Mouse (Mus musculus) forebrain, embryonic 10.5 days (tissue): Measurements from ENCODE around the gene Fn3krp. TPM values are rescaled to one million over a fixed set of nuclear protein-coding genes. Genes with fewer than 3 reads are reported as not detected.
A peak's percentile ranks its signal among the peaks of the same experiment; 100 is the strongest.

Experiments used
- DNase-seq: peaks from one replicate; pipeline ENCODE4 v3.0.0-alpha.2; 2017; ENCODE audit warnings: low spot score; ENCODE audit errors: extremely low spot score
- H3K27ac ChIP-seq: fragments of 300-500 bp; sonication (generic); 2 replicates; pipeline ENCODE4 v1.5.1; 2016; ENCODE audit warnings: mild to moderate bottlenecking
- H3K27me3 ChIP-seq: fragments of 300-500 bp; sonication (generic); 2 replicates; pipeline ENCODE4 v1.6.1; 2016; ENCODE audit warnings: mild to moderate bottlenecking; ENCODE audit not compliant: poor library complexity, severe bottlenecking
- H3K36me3 ChIP-seq: fragments of 300-500 bp; sonication (generic); replicated peaks from 2 replicates; pipeline ENCODE4 v1.6.1; 2016; ENCODE audit warnings: mild to moderate bottlenecking, moderate library complexity
- H3K4me1 ChIP-seq: fragments of 300-500 bp; sonication (generic); 2 replicates; pipeline ENCODE4 v1.6.1; 2016
- H3K4me3 ChIP-seq: fragments of 300-500 bp; sonication (generic); 2 replicates; pipeline ENCODE4 v1.5.1; 2016; ENCODE audit warnings: mild to moderate bottlenecking, moderate library complexity
- H3K9me3 ChIP-seq: fragments of 300-500 bp; sonication (generic); 2 replicates; pipeline ENCODE4 v1.6.1; 2016; ENCODE audit warnings: mild to moderate bottlenecking, moderate library complexity
- WGBS: fragments of 180-500 bp; shearing (Covaris S2); methylation state at CpG from one replicate; pipeline ENCODE4 v1.1.7; 2016; 5-methylcytosine and 5-hydroxymethylcytosine counted together
- microRNA-seq: library from miRNA; unstranded; fragments of <30 nt; microRNA quantifications from one replicate; pipeline ENCODE4, GENCODE M21; 2017
- polyA plus RNA-seq: library from polyadenylated mRNA; unstranded; fragments of >200 nt; fragmentation: Nextera tagmentation; extraction: Ambion mirVana; gene quantifications from 2 replicates; pipeline ENCODE4 v1.2.1, GENCODE M21; 2016

The Fn3krp gene
- polyA plus RNA-seq, 1 experiment from 2014 or later: 8.1 TPM

- no peak overlapping the region for H3K27ac ChIP-seq
- DNase-seq: no peak
- H3K4me1 ChIP-seq: peaks cover 6% of the 10 kb centered on the region
- 93% methylated on average over 3 of the region's 3 CpGs for WGBS
- no peaks in the 10 kb centered on the region for H3K27me3 ChIP-seq
- no peak overlapping the region for H3K4me3 ChIP-seq
- H3K36me3 ChIP-seq: peaks cover 76% of the 10 kb centered on the region
- peaks cover 5% of the 10 kb centered on the region; the same call in 1 of the 2 replicates for H3K9me3 ChIP-seq
These were observed 36.7 kb downstream of the Fn3krp start for GRCm38 (mm10) chr11:121457874-121458273.

- Histone ChIP-seq H3K4me1 (no peaks in the 10 kb centered on the region), H3K36me3 (peaks cover 55% of the 10 kb centered on the region), H3K27me3 (no peaks in the 10 kb centered on the region), H3K9me3 (no peaks in the 10 kb centered on the region), H3K27ac (no peak overlapping the region), H3K4me3 (no peak overlapping the region)
- WGBS: 92% methylated on average over 6 of the region's 6 CpGs
- no peak for DNase-seq
These were observed 46.2 kb downstream of the Fn3krp start for GRCm38 (mm10) chr11:121467408-121467807.

- 86% methylated on average over 3 of the region's 3 CpGs for WGBS
These were observed 53.6 kb downstream of the Fn3krp start for GRCm38 (mm10) chr11:121474831-121475230.

GRCm38 (mm10) chr11:121475699-121476415 is 54.7 kb downstream of the Fn3krp start:
- no peaks in the 10 kb centered on the region for H3K9me3 ChIP-seq
- peak; percentile 72 for DNase-seq
- no peaks in the 10 kb centered on the region for H3K27me3 ChIP-seq
- H3K36me3 ChIP-seq: peaks cover 54% of the 10 kb centered on the region
- no peak overlapping the region for H3K4me3 ChIP-seq
- H3K27ac ChIP-seq: no peak overlapping the region
- H3K4me1 ChIP-seq: no peaks in the 10 kb centered on the region
- 39% methylated on average over 9 of the region's 9 CpGs for WGBS

More at GRCm38 (mm10) chr11:121474831-121475230, 53.6 kb downstream of the Fn3krp start:
- Histone ChIP-seq H3K9me3 (no peaks in the 10 kb centered on the region), H3K4me1 (no peaks in the 10 kb centered on the region), H3K4me3 (no peak overlapping the region), H3K27me3 (no peaks in the 10 kb centered on the region), H3K36me3 (peaks cover 54% of the 10 kb centered on the region), H3K27ac (no peak overlapping the region)
- no peak for DNase-seq

GRCm38 (mm10) chr11:121479476-121480203 is 58.4 kb downstream of the Fn3krp start:
- H3K9me3 ChIP-seq: no peaks in the 10 kb centered on the region
- H3K4me1 ChIP-seq: no peaks in the 10 kb centered on the region
- WGBS: 90% methylated on average over 15 of the region's 15 CpGs
- H3K36me3 ChIP-seq: peaks cover 70% of the 10 kb centered on the region
- H3K27me3 ChIP-seq: no peaks in the 10 kb centered on the region
- H3K4me3 ChIP-seq: no peak overlapping the region
- DNase-seq: no peak
- no peak overlapping the region for H3K27ac ChIP-seq

Small RNA genes within 50 kb of the gene (microRNA-seq; reads per million reads assigned to microRNA genes)
- gene Mir7236: not detected

Other genes with a start within 250 kb of the Fn3krp start
- 5.3 and 6.6 TPM in 2 replicates for gene Hexdc, start 217.0 kb upstream of the Fn3krp start, polyA plus RNA-seq
- gene Ogfod3, start 216.7 kb upstream of the Fn3krp start, polyA plus RNA-seq: 23.0 and 25.1 TPM in 2 replicates
- gene Cybc1, start 192.1 kb upstream of the Fn3krp start, polyA plus RNA-seq: 28.2 and 29.9 TPM in 2 replicates
- gene Narf, start 184.1 kb upstream of the Fn3krp start, polyA plus RNA-seq: 48.0 and 50.6 TPM in 2 replicates
- 10.4 and 11.9 TPM in 2 replicates for gene Foxk2, start 161.4 kb upstream of the Fn3krp start, polyA plus RNA-seq
- gene Wdr45b, start 67.0 kb upstream of the Fn3krp start, polyA plus RNA-seq: 98.6 and 102 TPM in 2 replicates
- gene Rab40b, start 33.1 kb upstream of the Fn3krp start, polyA plus RNA-seq: 0.77 and 1.0 TPM in 2 replicates
- 0.58 and 0.79 TPM in 2 replicates for gene Fn3k, start 13.5 kb downstream of the Fn3krp start, polyA plus RNA-seq
- gene Tbcd, start 30.5 kb downstream of the Fn3krp start, polyA plus RNA-seq: 53.3 and 57.1 TPM in 2 replicates
- gene Zfp750, start 97.9 kb downstream of the Fn3krp start, polyA plus RNA-seq: 0.49 and 0.69 TPM in 2 replicates